In genomic region chr13:83744110-83744752, GRCm38 (mm10) we compare ENCODE assay signal across 7 mouse cellular contexts.
A peak's percentile ranks its signal among the peaks of the same experiment; 100 is the strongest.
DNase-seq lines count a peak whose midpoint lies in the region; ATAC-seq and TF ChIP-seq lines count a peak whose summit lies in the region.

No protein-coding gene starts in this region.

- peak overlapping the region; percentile 96 for H3K27ac ChIP-seq in left cerebral cortex, adult 2 months
- H3K27ac ChIP-seq in embryonic facial prominence, embryonic 11.5 days (replicated peaks; ENCODE audit: low read depth, low read length), result no peak overlapping the region
- H3K27ac ChIP-seq in hindbrain, embryonic 14.5 days, result peak overlapping the region; percentile 99
- H3K27ac ChIP-seq in olfactory bulb, adult 2 months (ENCODE audit: insufficient read depth, low read depth, low read length), result peak overlapping the region; percentile 90

- ATAC-seq in embryonic facial prominence, embryonic 11.5 days (replicated peaks; ENCODE audit: insufficient number of reproducible peaks, low FRiP score, low TSS enrichment, low read depth), result no peak
- no peak for ATAC-seq in hindbrain, embryonic 14.5 days (ENCODE audit: low FRiP score)

- DNase-seq in left cerebral cortex, adult 2 months (ENCODE audit: extremely low spot score in 1 of 2, low spot score in 2 of 2), result no peak
- no peak for DNase-seq in left cerebral cortex, adult 18-20 months (ENCODE audit: low spot score in 2 of 2)
- DNase-seq in embryonic facial prominence, embryonic 11.5 days (ENCODE audit: low spot score), result no peak
- peak; percentile 56 for DNase-seq in hindbrain, embryonic 14.5 days (ENCODE audit: low spot score)
- no peak for DNase-seq in layer of hippocampus, adult 11-12 months (ENCODE audit: low spot score)
- no peak for DNase-seq in left cerebral cortex, postnatal 14 days (ENCODE audit: low spot score in 2 of 2)

- H3K9ac ChIP-seq in embryonic facial prominence, embryonic 11.5 days (replicated peaks; ENCODE audit: low read length), result no peak overlapping the region
- peak overlapping the region; percentile 82 for H3K9ac ChIP-seq in hindbrain, embryonic 14.5 days

- TF ChIP-seq POLR2A in olfactory bulb, adult 2 months (IDR thresholded peaks at IDR 0.05; ENCODE audit: insufficient read depth, low read depth, low read length), result no peak

- intact Hi-C loops in left cerebral cortex, adult 2 months (cut with DNase I), result no loop called here
- intact Hi-C loops in left cerebral cortex, postnatal 14 days (cut with DNase I), result no loop called here

- peak overlapping the region; percentile 83; the same call in 1 of the 2 replicates for H3K4me2 ChIP-seq in embryonic facial prominence, embryonic 11.5 days (ENCODE audit: low read depth, low read length)
- H3K4me2 ChIP-seq in hindbrain, embryonic 14.5 days (replicated peaks), result peak overlapping the region; percentile 82

- TF ChIP-seq CTCF in left cerebral cortex, adult 2 months (IDR thresholded peaks at IDR 0.05), result no peak
- no peak for TF ChIP-seq CTCF in olfactory bulb, adult 2 months (IDR thresholded peaks at IDR 0.05; ENCODE audit: insufficient read depth, low read depth, low read length)

- no peaks in the 10 kb centered on the region for H3K4me1 ChIP-seq in embryonic facial prominence, embryonic 11.5 days (ENCODE audit: control insufficient read depth, insufficient read depth, low read length)
- H3K4me1 ChIP-seq in hindbrain, embryonic 14.5 days (replicated peaks; ENCODE audit: control insufficient read depth, insufficient read depth, low read length), result peaks cover 33% of the 10 kb centered on the region
- H3K4me1 ChIP-seq in olfactory bulb, adult 2 months (ENCODE audit: control insufficient read depth, insufficient read depth, low read length), result peaks cover 6% of the 10 kb centered on the region; the same call in 1 of the 2 replicates

- no peaks in the 10 kb centered on the region for H3K9me3 ChIP-seq in embryonic facial prominence, embryonic 11.5 days (replicated peaks; ENCODE audit: control insufficient read depth, low read length)
- H3K9me3 ChIP-seq in hindbrain, embryonic 14.5 days (ENCODE audit: control insufficient read depth, low read length), result no peaks in the 10 kb centered on the region

- no peaks in the 10 kb centered on the region for H3K36me3 ChIP-seq in embryonic facial prominence, embryonic 11.5 days (replicated peaks; ENCODE audit: control insufficient read depth, insufficient read depth, low read depth, low read length)
- H3K36me3 ChIP-seq in hindbrain, embryonic 14.5 days (replicated peaks; ENCODE audit: control insufficient read depth, insufficient read depth), result peaks cover 31% of the 10 kb centered on the region; the same call in 1 of the 2 replicates

- WGBS in embryonic facial prominence, embryonic 11.5 days, result 34% methylated on average over 6 of the region's 8 CpGs
- 15% methylated on average over 8 of the region's 8 CpGs for WGBS in hindbrain, embryonic 14.5 days
- WGBS in olfactory bulb, adult 2 months, result 13% methylated on average over 8 of the region's 8 CpGs

- H3K4me3 ChIP-seq in left cerebral cortex, adult 2 months, result peak overlapping the region; percentile 59
- no peak overlapping the region for H3K4me3 ChIP-seq in embryonic facial prominence, embryonic 11.5 days (ENCODE audit: low read depth, low read length)
- peak overlapping the region; percentile 42 for H3K4me3 ChIP-seq in hindbrain, embryonic 14.5 days (replicated peaks; ENCODE audit: low read length)
- H3K4me3 ChIP-seq in olfactory bulb, adult 2 months (ENCODE audit: insufficient read depth, low read depth, low read length), result no peak overlapping the region

- peaks cover 4% of the 10 kb centered on the region; the same call in 1 of the 2 replicates for H3K27me3 ChIP-seq in embryonic facial prominence, embryonic 11.5 days (ENCODE audit: control insufficient read depth, insufficient read depth, low read length)
- H3K27me3 ChIP-seq in hindbrain, embryonic 14.5 days (ENCODE audit: control insufficient read depth, insufficient read depth, low read length), result no peaks in the 10 kb centered on the region

Comparison
In these comparisons a context has a peak if more than half of its experiments do, and no peak if none do; other contexts are left out.
1. H3K4me3 ChIP-seq: peak in left cerebral cortex, adult 2 months (single experiment) and hindbrain, embryonic 14.5 days (single experiment); none in embryonic facial prominence, embryonic 11.5 days (single experiment) and olfactory bulb, adult 2 months (single experiment).